Mouse (Mus musculus) liver, embryonic 14 days (tissue): ENCODE measurements around the gene Fat1. TPM values are rescaled to one million over a fixed set of nuclear protein-coding genes. Genes with fewer than 3 reads are reported as not detected.

Experiments
- polyA plus RNA-seq: library from polyadenylated mRNA; depleted of rRNA; stranded (reverse); fragments of >200 nt; gene quantifications from 2 replicates; pipeline ENCODE4 v1.2.3, GENCODE M21; 2012; rRNA removed

Fat1 gene
- polyA plus RNA-seq: 1.3 and 1.4 TPM in 2 replicates

GRCm38 (mm10) chr8:44934850-44935497 is at the start of gene Fat1:
Fat1 (plus strand) TSS chr8:44935447.

GRCm38 (mm10) chr8:45068759-45069386 is 133.6 kb downstream of the Fat1 start, which contains the start of gene Mtnr1a:
Mtnr1a (plus strand) TSS chr8:45069137.

Other genes starting within 250 kb of the Fat1 start
- gene Mtnr1a, start 133.7 kb downstream of the Fat1 start, polyA plus RNA-seq: not detected in 2 replicates